In genomic region chr2:18050541-18050985, GRCm38 (mm10) we compare ENCODE assay signal across 8 mouse cellular contexts. TPM values are rescaled to one million over a fixed set of nuclear protein-coding genes. Genes with fewer than 3 reads are reported as not detected.
DNase-seq lines count a peak whose midpoint lies in the region; ATAC-seq lines count a peak whose summit lies in the region.

No protein-coding gene starts in this region.

- H3K4me2 ChIP-seq in neural tube, embryonic 15.5 days: peak overlapping the region; percentile 71

- no peaks in the 10 kb centered on the region for H3K9me3 ChIP-seq in limb, embryonic 10.5 days (replicated peaks)
- H3K9me3 ChIP-seq in neural tube, embryonic 15.5 days (replicated peaks): no peaks in the 10 kb centered on the region

- peak overlapping the region; percentile 100 for H3K27ac ChIP-seq in limb, embryonic 10.5 days
- peak overlapping the region; percentile 56 for H3K27ac ChIP-seq in neural tube, embryonic 15.5 days (replicated peaks)

- WGBS in limb, embryonic 10.5 days: 9% methylated on average over 10 of the region's 10 CpGs
- 8% methylated on average over 10 of the region's 10 CpGs for WGBS in neural tube, embryonic 15.5 days

- peaks cover 51% of the 10 kb centered on the region for H3K4me1 ChIP-seq in limb, embryonic 10.5 days
- H3K4me1 ChIP-seq in neural tube, embryonic 15.5 days: peaks cover 42% of the 10 kb centered on the region

- 0 out of 2 replicates have a peak overlapping the region, but pooled peaks have one; percentile 28 for H3K9ac ChIP-seq in neural tube, embryonic 15.5 days (replicated peaks)

- H3K36me3 ChIP-seq in limb, embryonic 10.5 days: no peaks in the 10 kb centered on the region
- H3K36me3 ChIP-seq in neural tube, embryonic 15.5 days: no peaks in the 10 kb centered on the region

- peak; percentile 35 to 47 for DNase-seq in spleen, postnatal 36 days (ENCODE audit: low spot score in 2 of 2)
- no peak for DNase-seq in spleen, adult 18-20 months
- DNase-seq in heart, adult 8-10 months (ENCODE audit: low spot score): peak; percentile 38
- no peak for DNase-seq in limb, embryonic 10.5 days (ENCODE audit: low spot score)
- no peak for DNase-seq in adrenal gland, postnatal 10 days
- no peak for DNase-seq in ovary, postnatal 36 days (ENCODE audit: low spot score)
- no peak for DNase-seq in frontal cortex, postnatal 14 days (ENCODE audit: low spot score in 2 of 2)

- peak overlapping the region; percentile 90 for H3K4me3 ChIP-seq in limb, embryonic 10.5 days
- peak overlapping the region; percentile 5; the same call in 1 of the 2 replicates for H3K4me3 ChIP-seq in neural tube, embryonic 15.5 days (replicated peaks)

- no peak for ATAC-seq in neural tube, embryonic 15.5 days (ENCODE audit: low FRiP score)

- H3K27me3 ChIP-seq in limb, embryonic 10.5 days (ENCODE audit: low read depth, poor library complexity, severe bottlenecking): no peaks in the 10 kb centered on the region
- no peaks in the 10 kb centered on the region for H3K27me3 ChIP-seq in neural tube, embryonic 15.5 days (replicated peaks)

RNA-seq across cellular contexts. Expression of gene Skida1, which starts 1.7 kb away (rescaled TPM):
- total RNA-seq in heart, adult 8-10 months (2022): 1 to 10 TPM; 2.5 to 5.9 (median 3.7) TPM
- 7.0 and 11.5 TPM in 2 replicates for polyA plus RNA-seq in limb, embryonic 10.5 days (2016; fragmentation: Nextera tagmentation; extraction: Ambion mirVana)
- polyA plus RNA-seq in neural tube, embryonic 15.5 days (2015; fragmentation: Nextera tagmentation; extraction: Ambion mirVana): 3.8 and 5.2 TPM in 2 replicates
- 1 to 10 TPM; 3.5 to 4.9 TPM for total RNA-seq in adrenal gland, postnatal 10 days (2021)

RNA-seq across cellular contexts. Expression of gene Mllt10, which starts 4.5 kb away (rescaled TPM):
- total RNA-seq in heart, adult 8-10 months (2022): 10 to 100 TPM; 25.1 to 41.8 (median 30.5) TPM
- 56.9 and 65.3 TPM in 2 replicates for polyA plus RNA-seq in limb, embryonic 10.5 days (2016; fragmentation: Nextera tagmentation; extraction: Ambion mirVana)
- 46.2 and 57.7 TPM in 2 replicates for polyA plus RNA-seq in neural tube, embryonic 15.5 days (2015; fragmentation: Nextera tagmentation; extraction: Ambion mirVana)
- 10 to 100 TPM; 35.1 to 44.5 TPM for total RNA-seq in adrenal gland, postnatal 10 days (2021)

RNA-seq across cellular contexts. Expression of gene A930004D18Rik, which starts 13.0 kb away (rescaled TPM):
- total RNA-seq in heart, adult 8-10 months (2022): 1 to 10 TPM; 3.5 to 7.3 (median 5.5) TPM
- polyA plus RNA-seq in limb, embryonic 10.5 days (2016; fragmentation: Nextera tagmentation; extraction: Ambion mirVana): 11.5 and 11.6 TPM in 2 replicates
- polyA plus RNA-seq in neural tube, embryonic 15.5 days (2015; fragmentation: Nextera tagmentation; extraction: Ambion mirVana): 8.6 and 13.1 TPM in 2 replicates
- 1 to 10 TPM; 2.3 to 6.1 TPM for total RNA-seq in adrenal gland, postnatal 10 days (2021)

RNA-seq across cellular contexts. Expression of gene H2al2a, which starts 53.8 kb away (rescaled TPM):
- not detected for total RNA-seq in heart, adult 8-10 months (2022)
- not detected in 2 replicates for polyA plus RNA-seq in limb, embryonic 10.5 days (2016; fragmentation: Nextera tagmentation; extraction: Ambion mirVana)
- polyA plus RNA-seq in neural tube, embryonic 15.5 days (2015; fragmentation: Nextera tagmentation; extraction: Ambion mirVana): not detected in 2 replicates
- not detected for total RNA-seq in adrenal gland, postnatal 10 days (2021)

Comparison
In these comparisons a context has a peak if more than half of its experiments do, and no peak if none do; other contexts are left out.
1. DNase-seq: peak in spleen, postnatal 36 days (2 of 2) and heart, adult 8-10 months (single experiment); none in spleen, adult 18-20 months (0 of 2), limb, embryonic 10.5 days (single experiment), adrenal gland, postnatal 10 days (single experiment), ovary, postnatal 36 days (single experiment) and frontal cortex, postnatal 14 days (0 of 2).